In the genomic region with DNA sequence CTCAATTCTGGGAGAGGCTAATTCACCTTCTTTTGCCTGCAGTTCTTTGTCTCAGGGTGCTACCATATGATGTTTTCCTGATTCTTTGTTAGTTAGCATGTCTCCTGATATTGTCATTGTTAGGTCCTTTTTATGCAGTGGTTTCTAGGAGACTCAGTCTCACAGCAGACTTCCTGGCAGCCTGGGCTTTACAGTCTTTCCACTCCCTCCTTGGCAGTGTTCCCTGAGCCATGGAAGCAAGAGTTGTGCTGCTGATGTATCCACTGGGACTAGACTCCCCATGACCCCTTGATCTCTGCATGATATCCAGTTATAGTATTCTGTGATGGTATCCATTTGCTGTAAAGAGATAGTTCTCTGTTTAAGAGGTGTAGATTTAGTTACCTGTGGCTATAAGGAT, we compare ENCODE assay signal across 12 mouse cellular contexts.
A peak's percentile ranks its signal among the peaks of the same experiment; 100 is the strongest.
DNase-seq lines count a peak whose midpoint lies in the region; ATAC-seq and TF ChIP-seq lines count a peak whose summit lies in the region.
"Had no signal": no experiment of that assay in that cellular context is flagged by ENCODE, and none has a peak within 500 bp of the region (broad histone marks: within the 10 kb centered on the region; RNA-seq: fewer than 3 reads in every experiment).

No protein-coding gene starts in this region.

- no peak overlapping the region for H3K4me3 ChIP-seq in hindbrain, embryonic 14.5 days (replicated peaks; ENCODE audit: low read length)
- H3K4me3 ChIP-seq in hindbrain, embryonic 16.5 days (ENCODE audit: low read length) = no peak overlapping the region
- H3K4me3 ChIP-seq in testis, adult 2 months (ENCODE audit: control insufficient read depth, low read depth, low read length) = peak overlapping the region; percentile 58
- no peak overlapping the region for H3K4me3 ChIP-seq in heart, embryonic 13.5 days
- H3K4me3 ChIP-seq in intestine, postnatal 0 days (ENCODE audit: low read depth, low read length) = no peak overlapping the region
- H3K4me3 ChIP-seq: left cerebral cortex, adult 2 months had no signal

- H3K4me2 ChIP-seq in hindbrain, embryonic 14.5 days (replicated peaks) = no peak overlapping the region
- no peak overlapping the region for H3K4me2 ChIP-seq in hindbrain, embryonic 16.5 days (ENCODE audit: low read length)
- peak overlapping the region; percentile 16; the same call in 1 of the 2 replicates for H3K4me2 ChIP-seq in heart, embryonic 13.5 days
- no peak overlapping the region for H3K4me2 ChIP-seq in intestine, postnatal 0 days (replicated peaks; ENCODE audit: low read depth)
- H3K4me2 ChIP-seq: liver, embryonic 11.5 days had no signal

- no peaks in the 10 kb centered on the region for H3K36me3 ChIP-seq in hindbrain, embryonic 14.5 days (replicated peaks; ENCODE audit: control insufficient read depth, insufficient read depth)
- no peaks in the 10 kb centered on the region for H3K36me3 ChIP-seq in hindbrain, embryonic 16.5 days (ENCODE audit: control insufficient read depth, insufficient read depth, low read length)
- H3K36me3 ChIP-seq in testis, adult 2 months (ENCODE audit: control insufficient read depth, insufficient read depth, low read length) = no peaks in the 10 kb centered on the region
- H3K36me3 ChIP-seq in heart, embryonic 13.5 days = no peaks in the 10 kb centered on the region
- H3K36me3 ChIP-seq in intestine, postnatal 0 days (ENCODE audit: control insufficient read depth, insufficient read depth) = no peaks in the 10 kb centered on the region

- no peak for TF ChIP-seq CTCF in testis, adult 2 months (IDR thresholded peaks at IDR 0.05; ENCODE audit: control insufficient read depth, insufficient read depth, insufficient replicate concordance, low read depth, low read length)
- no peak for TF ChIP-seq CTCF in intestine, postnatal 0 days (IDR thresholded peaks at IDR 0.05; ENCODE audit: low read depth)

- DNase-seq in hindbrain, embryonic 14.5 days (ENCODE audit: low spot score) = no peak
- no peak for DNase-seq in testis, postnatal 14 days (ENCODE audit: low spot score)
- DNase-seq in lung, postnatal 36 days = no peak
- DNase-seq: embryo, embryonic 11 days; kidney, adult 9 months; lung, postnatal 14 days had no signal

- H3K27me3 ChIP-seq in hindbrain, embryonic 14.5 days (ENCODE audit: control insufficient read depth, insufficient read depth, low read length) = no peaks in the 10 kb centered on the region
- no peaks in the 10 kb centered on the region for H3K27me3 ChIP-seq in hindbrain, embryonic 16.5 days (replicated peaks; ENCODE audit: control insufficient read depth, insufficient read depth, low read length)
- no peaks in the 10 kb centered on the region for H3K27me3 ChIP-seq in testis, adult 2 months (ENCODE audit: control insufficient read depth, insufficient read depth, low read length)
- no peaks in the 10 kb centered on the region for H3K27me3 ChIP-seq in heart, embryonic 13.5 days (replicated peaks)
- H3K27me3 ChIP-seq in intestine, postnatal 0 days (replicated peaks; ENCODE audit: control insufficient read depth, insufficient read depth, low read length) = no peaks in the 10 kb centered on the region

- H3K27ac ChIP-seq in hindbrain, embryonic 14.5 days = no peak overlapping the region
- no peak overlapping the region for H3K27ac ChIP-seq in hindbrain, embryonic 16.5 days (ENCODE audit: low read depth, low read length)
- H3K27ac ChIP-seq in testis, adult 2 months (ENCODE audit: control insufficient read depth, insufficient read depth, low read depth, low read length) = no peak overlapping the region
- peak overlapping the region; percentile 90 for H3K27ac ChIP-seq in heart, embryonic 13.5 days (replicated peaks)
- H3K27ac ChIP-seq in intestine, postnatal 0 days (ENCODE audit: low read depth, low read length) = no peak overlapping the region

- 0 out of 2 replicates have a peak, but pooled peaks have one; percentile 49 for ATAC-seq in hindbrain, embryonic 14.5 days (ENCODE audit: low FRiP score)
- no peak; the same call in 1 of the 2 replicates for ATAC-seq in hindbrain, embryonic 16.5 days
- ATAC-seq in heart, embryonic 13.5 days (ENCODE audit: extremely low read depth, insufficient number of reproducible peaks, low FRiP score, low TSS enrichment) = no peak
- ATAC-seq in intestine, postnatal 0 days = no peak

- no peaks in the 10 kb centered on the region for H3K4me1 ChIP-seq in hindbrain, embryonic 14.5 days (replicated peaks; ENCODE audit: control insufficient read depth, insufficient read depth, low read length)
- H3K4me1 ChIP-seq in hindbrain, embryonic 16.5 days (ENCODE audit: control insufficient read depth, insufficient read depth, low read depth, low read length) = peaks cover 8% of the 10 kb centered on the region
- H3K4me1 ChIP-seq in testis, adult 2 months (ENCODE audit: control insufficient read depth, insufficient read depth, low read length) = no peaks in the 10 kb centered on the region
- peaks cover 25% of the 10 kb centered on the region for H3K4me1 ChIP-seq in heart, embryonic 13.5 days
- no peaks in the 10 kb centered on the region for H3K4me1 ChIP-seq in intestine, postnatal 0 days (replicated peaks; ENCODE audit: control insufficient read depth, insufficient read depth, low read length)

- TF ChIP-seq POLR2A in testis, adult 2 months (IDR thresholded peaks at IDR 0.05; ENCODE audit: control insufficient read depth, low read depth, low read length) = no peak

- no peak overlapping the region for H3K9ac ChIP-seq in hindbrain, embryonic 14.5 days
- H3K9ac ChIP-seq in hindbrain, embryonic 16.5 days (ENCODE audit: low read depth, low read length) = no peak overlapping the region
- H3K9ac ChIP-seq in heart, embryonic 13.5 days = no peak overlapping the region
- no peak overlapping the region for H3K9ac ChIP-seq in intestine, postnatal 0 days (ENCODE audit: low read depth, low read length)

- no peaks in the 10 kb centered on the region for H3K9me3 ChIP-seq in hindbrain, embryonic 14.5 days (ENCODE audit: control insufficient read depth, low read length)
- H3K9me3 ChIP-seq in hindbrain, embryonic 16.5 days (ENCODE audit: control insufficient read depth, low read length) = no peaks in the 10 kb centered on the region
- no peaks in the 10 kb centered on the region for H3K9me3 ChIP-seq in heart, embryonic 13.5 days
- no peaks in the 10 kb centered on the region for H3K9me3 ChIP-seq in intestine, postnatal 0 days (ENCODE audit: control insufficient read depth)
